Mouse (Mus musculus): ENCODE data around the gene S1pr3. TPM values are rescaled to one million over a fixed set of nuclear protein-coding genes. Genes with fewer than 3 reads are reported as not detected.
A peak's percentile ranks its signal among the peaks of the same experiment; 100 is the strongest.

S1pr3 gene
- total RNA-seq, 2 experiments from 2014 or later = 0.31 to 0.33 TPM

GRCm38 (mm10) chr13:51400736-51401501 lies 7.5 kb upstream of the S1pr3 start:
- ATAC-seq (replicated peaks; ENCODE audit: low FRiP score, low TSS enrichment, poor library complexity, severe bottlenecking) = no peak

- no peak for ATAC-seq (replicated peaks; ENCODE audit: low FRiP score, low TSS enrichment, poor library complexity, severe bottlenecking)
Measured at GRCm38 (mm10) chr13:51404566-51404965, 3.9 kb upstream of the S1pr3 start.

GRCm38 (mm10) chr13:51405731-51406320 lies 2.6 kb upstream of the S1pr3 start:
- no peak for ATAC-seq (replicated peaks; ENCODE audit: low FRiP score, low TSS enrichment, poor library complexity, severe bottlenecking)

- no peak for ATAC-seq (replicated peaks; ENCODE audit: low FRiP score, low TSS enrichment, poor library complexity, severe bottlenecking)
Measured at GRCm38 (mm10) chr13:51407541-51408217, 760 bp upstream of the S1pr3 start.

GRCm38 (mm10) chr13:51409936-51410481 lies 1.6 kb downstream of the S1pr3 start:
- no peak for ATAC-seq (replicated peaks; ENCODE audit: low FRiP score, low TSS enrichment, poor library complexity, severe bottlenecking)

GRCm38 (mm10) chr13:51411243-51411642 lies 2.8 kb downstream of the S1pr3 start:
- no peak for ATAC-seq (replicated peaks; ENCODE audit: low FRiP score, low TSS enrichment, poor library complexity, severe bottlenecking)

GRCm38 (mm10) chr13:51411696-51412430 lies 3.4 kb downstream of the S1pr3 start:
- no peak for ATAC-seq (replicated peaks; ENCODE audit: low FRiP score, low TSS enrichment, poor library complexity, severe bottlenecking)

- ATAC-seq (replicated peaks; ENCODE audit: low FRiP score, low TSS enrichment, poor library complexity, severe bottlenecking) = no peak
Measured at GRCm38 (mm10) chr13:51413461-51413860, 5.0 kb downstream of the S1pr3 start.

GRCm38 (mm10) chr13:51416727-51417126 lies 8.3 kb downstream of the S1pr3 start:
- no peak for ATAC-seq (replicated peaks; ENCODE audit: low FRiP score, low TSS enrichment, poor library complexity, severe bottlenecking)

GRCm38 (mm10) chr13:51417796-51418195 lies 9.4 kb downstream of the S1pr3 start:
- ATAC-seq (replicated peaks; ENCODE audit: low FRiP score, low TSS enrichment, poor library complexity, severe bottlenecking) = no peak

- peak; percentile 84 for ATAC-seq (replicated peaks; ENCODE audit: low FRiP score, low TSS enrichment, poor library complexity, severe bottlenecking)
Measured at GRCm38 (mm10) chr13:51418268-51418941, 10.0 kb downstream of the S1pr3 start.

GRCm38 (mm10) chr13:51418942-51419451 lies 10.6 kb downstream of the S1pr3 start:
- no peak for ATAC-seq (replicated peaks; ENCODE audit: low FRiP score, low TSS enrichment, poor library complexity, severe bottlenecking)

- no peak for ATAC-seq (replicated peaks; ENCODE audit: low FRiP score, low TSS enrichment, poor library complexity, severe bottlenecking)
Measured at GRCm38 (mm10) chr13:51419501-51419900, 11.1 kb downstream of the S1pr3 start.

- ATAC-seq (replicated peaks; ENCODE audit: low FRiP score, low TSS enrichment, poor library complexity, severe bottlenecking) = no peak
Measured at GRCm38 (mm10) chr13:51420861-51421260, 12.4 kb downstream of the S1pr3 start.

- ATAC-seq (replicated peaks; ENCODE audit: low FRiP score, low TSS enrichment, poor library complexity, severe bottlenecking) = no peak
Measured at GRCm38 (mm10) chr13:51423647-51424046, 15.2 kb downstream of the S1pr3 start.

GRCm38 (mm10) chr13:51424647-51425046 lies 16.2 kb downstream of the S1pr3 start:
- 0 out of 2 replicates have a peak, but pooled peaks have one; percentile 52 for ATAC-seq (replicated peaks; ENCODE audit: low FRiP score, low TSS enrichment, poor library complexity, severe bottlenecking)

GRCm38 (mm10) chr13:51425662-51426443 lies 17.4 kb downstream of the S1pr3 start:
- ATAC-seq (replicated peaks; ENCODE audit: low FRiP score, low TSS enrichment, poor library complexity, severe bottlenecking) = no peak

- no peak for ATAC-seq (replicated peaks; ENCODE audit: low FRiP score, low TSS enrichment, poor library complexity, severe bottlenecking)
Measured at GRCm38 (mm10) chr13:51433371-51433770, 24.9 kb downstream of the S1pr3 start.

Data from megakaryocyte-erythroid progenitor cell, adult 5-6 weeks (primary cell).